Mouse (Mus musculus) embryonic facial prominence, embryonic 11.5 days (tissue): Measurements from ENCODE around the gene Igfbp4. TPM values are rescaled to one million over a fixed set of nuclear protein-coding genes. Genes with fewer than 3 reads are reported as not detected.

Experiments used
- ATAC-seq: fragments of 200-750 bp; cut with Nextera tagmentation; replicated peaks from 2 replicates; pipeline ENCODE4 v1.8.0; 2017; ENCODE audit warnings: low read depth; ENCODE audit not compliant: insufficient number of reproducible peaks, low FRiP score, low TSS enrichment
- DNase-seq: peaks from one replicate; pipeline ENCODE4 v3.0.0-alpha.2; 2015; ENCODE audit warnings: low spot score
- H3K27ac ChIP-seq: fragments of 300-500 bp; sonication (generic); replicated peaks from 2 replicates; pipeline ENCODE4 v1.5.1; 2014; ENCODE audit warnings: mild to moderate bottlenecking, low read depth, low read length, control low read depth
- H3K27me3 ChIP-seq: fragments of 300-500 bp; sonication (generic); 2 replicates; pipeline ENCODE4 v1.6.1; 2014; ENCODE audit warnings: mild to moderate bottlenecking, low read length, moderate library complexity, mixed read lengths; ENCODE audit not compliant: control insufficient read depth, insufficient read depth
- H3K36me3 ChIP-seq: fragments of 300-500 bp; sonication (generic); replicated peaks from 2 replicates; pipeline ENCODE4 v1.6.1; 2014; ENCODE audit warnings: low read depth, mild to moderate bottlenecking, low read length, moderate library complexity, mixed read lengths; ENCODE audit not compliant: control insufficient read depth, insufficient read depth
- H3K4me1 ChIP-seq: fragments of 300-500 bp; sonication (generic); 2 replicates; pipeline ENCODE4 v1.6.1; 2014; ENCODE audit warnings: low read length, mixed read lengths; ENCODE audit not compliant: control insufficient read depth, insufficient read depth
- H3K4me2 ChIP-seq: fragments of 300-500 bp; sonication (generic); 2 replicates; pipeline ENCODE4 v1.6.1; 2014; ENCODE audit warnings: low read depth, mild to moderate bottlenecking, control low read depth, low read length, moderate library complexity
- H3K4me3 ChIP-seq: fragments of 300-500 bp; sonication (generic); 2 replicates; pipeline ENCODE4 v1.5.1; 2014; ENCODE audit warnings: low read depth, low read length, control low read depth
- H3K9ac ChIP-seq: fragments of 300-500 bp; sonication (generic); replicated peaks from 2 replicates; pipeline ENCODE4 v1.6.1; 2014; ENCODE audit warnings: mild to moderate bottlenecking, control low read depth, low read length
- H3K9me3 ChIP-seq: fragments of 300-500 bp; sonication (generic); replicated peaks from 2 replicates; pipeline ENCODE4 v1.6.1; 2016; ENCODE audit warnings: mild to moderate bottlenecking, low read length, inconsistent platforms, mixed read lengths; ENCODE audit not compliant: control insufficient read depth
- WGBS: fragments of 180-500 bp; shearing (Covaris S2); extraction: QIAGEN DNeasy Blood & Tissue Kit; methylation state at CpG from one replicate; pipeline ENCODE4 v1.1.7; 2014; 5-methylcytosine and 5-hydroxymethylcytosine counted together
- polyA plus RNA-seq: library from polyadenylated mRNA; unstranded; fragments of >200 nt; fragmentation: Nextera tagmentation; extraction: Ambion mirVana; gene quantifications from 2 replicates; pipeline ENCODE4 v1.2.1, GENCODE M21; 2014

The Igfbp4 gene
- polyA plus RNA-seq, 1 experiment from 2014 or later = 477 TPM

DNA sequence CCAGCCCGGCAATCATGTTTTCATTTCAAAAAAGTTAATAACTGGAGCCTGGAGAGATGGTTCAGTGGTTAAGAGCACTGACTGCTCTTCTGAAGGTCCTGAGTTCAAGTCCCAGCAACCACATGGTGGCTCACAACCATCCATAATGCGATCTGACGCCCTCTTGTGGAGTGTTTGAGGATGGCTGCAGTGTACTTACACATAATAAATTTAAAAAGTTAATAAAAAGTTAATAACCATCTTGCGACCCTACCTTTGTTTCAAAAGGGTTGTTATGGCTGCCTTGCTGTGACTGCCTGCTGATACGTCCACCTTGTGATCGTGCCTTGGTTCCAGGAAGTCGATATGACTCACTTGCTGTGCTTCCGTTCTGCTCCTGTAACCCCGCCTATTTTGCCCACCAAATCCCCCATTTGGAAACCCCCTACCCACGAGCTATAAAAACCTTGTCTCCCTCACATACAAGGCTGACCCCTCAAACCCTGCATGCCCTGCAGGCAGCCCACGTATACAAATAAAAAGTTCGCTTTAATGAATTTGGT is 14.1 kb upstream of the Igfbp4 start:
- Histone ChIP-seq H3K9me3 (no peaks in the 10 kb centered on the region), H3K27me3 (no peaks in the 10 kb centered on the region), H3K36me3 (peaks cover under 1% of the 10 kb centered on the region; the same call in 1 of the 2 replicates), H3K4me2 (no peak overlapping the region), H3K4me3 (no peak overlapping the region), H3K27ac (no peak overlapping the region), H3K9ac (no peak overlapping the region), H3K4me1 (no peaks in the 10 kb centered on the region; the same call in 1 of the 2 replicates)
- 85% methylated on average over 12 of the region's 12 CpGs for WGBS
- DNase-seq (no peak), ATAC-seq (no peak)

GRCm38 (mm10) chr11:99035350-99035749 is 5.7 kb upstream of the Igfbp4 start:
- Histone ChIP-seq H3K27ac (no peak overlapping the region), H3K4me1 (no peaks in the 10 kb centered on the region)
- ATAC-seq = no peak

DNA sequence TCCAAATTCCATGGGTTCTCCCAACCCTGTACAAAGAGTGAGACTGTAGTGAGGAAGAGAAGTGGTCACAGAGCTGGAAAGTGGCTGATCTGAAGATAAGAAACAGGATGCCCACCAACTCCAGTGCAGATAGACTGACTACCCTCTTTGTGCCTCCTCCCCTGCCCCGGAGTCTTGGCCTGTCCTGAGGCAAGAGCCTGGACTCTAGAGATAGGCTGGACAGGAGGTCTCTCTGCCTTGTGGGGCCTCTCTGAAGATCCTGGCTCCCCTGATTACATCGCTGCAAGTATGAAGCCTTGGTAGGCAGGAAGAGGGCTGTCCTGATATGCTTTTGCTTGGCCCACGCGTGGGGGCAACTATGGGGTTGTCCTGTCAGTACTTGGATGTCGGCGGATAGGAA is 4.8 kb upstream of the Igfbp4 start:
- Histone ChIP-seq H3K27me3 (no peaks in the 10 kb centered on the region), H3K27ac (no peak overlapping the region), H3K4me2 (no peak overlapping the region), H3K4me3 (no peak overlapping the region), H3K36me3 (no peaks in the 10 kb centered on the region), H3K9me3 (no peaks in the 10 kb centered on the region), H3K4me1 (no peaks in the 10 kb centered on the region), H3K9ac (no peak overlapping the region)
- 64% methylated on average over 6 of the region's 6 CpGs for WGBS
- ATAC-seq = no peak
- no peak for DNase-seq

More at GRCm38 (mm10) chr11:99035350-99035749, 5.7 kb upstream of the Igfbp4 start:
- Histone ChIP-seq H3K4me3 (no peak overlapping the region), H3K9ac (no peak overlapping the region), H3K36me3 (no peaks in the 10 kb centered on the region), H3K9me3 (no peaks in the 10 kb centered on the region), H3K27me3 (no peaks in the 10 kb centered on the region), H3K4me2 (no peak overlapping the region)
- WGBS = 70% methylated on average over 4 of the region's 4 CpGs
- peak; percentile 43 for DNase-seq

DNA sequence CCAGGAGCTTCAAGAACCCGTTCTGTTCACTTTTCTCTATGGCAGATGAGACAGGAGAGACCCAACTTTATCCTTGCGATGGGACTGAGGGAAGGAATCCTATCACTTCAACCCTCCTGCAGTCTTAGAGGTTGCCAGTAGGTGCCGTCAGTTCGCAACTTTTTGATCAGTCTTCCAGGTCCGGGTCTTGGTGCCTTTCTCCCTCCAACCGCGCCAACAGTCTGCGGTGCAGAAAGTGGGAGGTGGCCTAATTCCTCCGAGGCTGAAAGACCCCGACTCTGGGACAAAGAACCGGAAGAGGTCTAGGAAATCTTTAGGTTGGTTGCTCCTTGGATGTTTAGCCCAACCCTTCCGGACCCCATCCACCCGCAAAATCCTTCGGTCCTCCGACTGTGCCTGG is 1.3 kb upstream of the Igfbp4 start:
- Histone ChIP-seq H3K9me3 (no peaks in the 10 kb centered on the region), H3K27me3 (no peaks in the 10 kb centered on the region), H3K36me3 (no peaks in the 10 kb centered on the region), H3K4me1 (no peaks in the 10 kb centered on the region; the same call in 1 of the 2 replicates), H3K9ac (peak overlapping the region; percentile 96), H3K27ac (peak overlapping the region; percentile 97), H3K4me3 (peak overlapping the region; percentile 91), H3K4me2 (peak overlapping the region; percentile 95)
- ATAC-seq = peak; percentile 77
- DNase-seq = peak; percentile 95
- WGBS = under 1% methylated on average over 15 of the region's 15 CpGs

DNA sequence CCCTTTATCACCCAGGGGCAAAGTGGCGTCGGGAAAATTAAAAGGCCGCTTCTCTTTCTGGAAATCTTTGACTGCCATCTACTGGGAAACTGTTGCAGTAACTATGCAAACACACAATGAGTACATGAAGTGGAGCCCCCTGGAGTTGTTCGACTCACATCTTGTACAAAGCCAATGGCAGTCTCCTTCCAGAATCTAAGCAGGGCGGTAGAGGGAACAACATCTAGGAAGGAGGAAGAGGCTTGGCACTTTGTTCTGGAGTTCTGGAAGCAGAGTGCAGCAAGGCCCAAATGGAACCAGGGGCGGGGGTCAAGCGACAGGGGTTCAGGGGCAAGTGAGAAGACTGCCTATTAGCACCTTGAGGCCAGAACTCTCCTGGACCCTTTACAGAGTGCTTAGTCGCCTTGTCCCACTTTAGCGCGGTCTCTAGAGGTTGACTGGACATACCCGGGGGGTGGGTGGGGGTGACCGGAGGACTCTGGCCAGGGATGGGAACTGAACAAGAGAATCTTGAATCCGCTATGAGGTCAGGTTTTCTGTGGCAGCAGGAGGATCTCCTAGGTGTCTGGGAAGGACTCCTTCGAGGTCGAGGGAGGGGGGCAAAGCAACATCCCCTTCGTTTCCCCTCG is 584 bp upstream of the Igfbp4 start:
- Histone ChIP-seq H3K9ac (peak overlapping the region; percentile 96), H3K4me3 (peak overlapping the region; percentile 91), H3K9me3 (no peaks in the 10 kb centered on the region), H3K27ac (peak overlapping the region; percentile 97), H3K4me1 (peaks cover 3% of the 10 kb centered on the region), H3K36me3 (no peaks in the 10 kb centered on the region), H3K4me2 (peak overlapping the region; percentile 95), H3K27me3 (no peaks in the 10 kb centered on the region)
- WGBS = under 1% methylated on average over 16 of the region's 17 CpGs
- DNase-seq (peak; percentile 83), ATAC-seq (peak; percentile 11; the same call in 1 of the 2 replicates)

DNA sequence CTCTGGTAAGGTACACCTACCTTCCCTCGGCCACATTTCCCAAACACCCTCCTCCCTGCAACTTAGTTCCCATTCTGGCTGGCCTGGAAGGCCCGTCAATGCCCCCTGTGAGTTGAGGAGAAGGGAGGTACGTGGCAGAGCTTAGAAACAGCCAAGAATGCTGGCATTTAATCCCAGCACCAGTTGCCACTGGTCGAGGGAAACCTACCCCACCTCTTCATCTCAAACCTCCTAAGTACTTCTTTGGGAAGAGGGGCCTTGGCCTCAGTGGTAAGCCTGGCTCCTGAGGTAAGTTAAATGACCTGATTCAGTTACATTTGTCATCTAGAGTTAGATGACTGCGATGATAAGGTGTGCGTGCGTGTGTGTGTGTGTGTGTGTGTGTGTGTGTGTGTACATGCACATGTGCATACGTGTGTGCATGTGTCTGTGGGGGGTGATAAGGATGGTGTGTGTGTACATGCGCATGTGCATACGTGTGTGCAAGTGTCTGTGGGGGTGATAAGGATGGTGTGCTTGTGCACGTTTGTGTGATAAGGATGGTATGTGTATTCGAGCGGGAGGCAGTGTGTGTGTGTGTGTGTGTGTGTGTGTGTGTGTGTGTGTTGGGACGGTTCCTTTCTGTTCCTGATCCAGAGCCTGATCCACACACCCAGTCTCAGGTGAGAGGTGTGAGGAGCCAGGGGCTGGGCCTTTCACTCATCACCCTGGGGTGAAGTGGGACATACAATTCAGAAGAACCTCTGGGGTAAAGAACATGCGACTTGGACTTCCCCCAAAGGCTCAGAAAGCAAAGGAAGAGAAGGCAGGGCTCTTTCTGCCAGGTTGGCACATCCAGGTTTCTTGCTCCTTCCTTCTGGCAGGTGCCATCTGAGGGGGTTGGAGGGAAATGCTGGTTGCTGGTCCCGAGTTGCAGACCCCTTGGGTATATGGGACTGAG is 1.1 kb downstream of the Igfbp4 start:
- Histone ChIP-seq H3K4me3 (peak overlapping the region; percentile 91), H3K9me3 (no peaks in the 10 kb centered on the region), H3K36me3 (no peaks in the 10 kb centered on the region), H3K9ac (peak overlapping the region; percentile 96), H3K27me3 (no peaks in the 10 kb centered on the region), H3K27ac (peak overlapping the region; percentile 97), H3K4me2 (peak overlapping the region; percentile 95), H3K4me1 (peaks cover 8% of the 10 kb centered on the region)
- ATAC-seq = no peak
- DNase-seq = no peak
- WGBS = 36% methylated on average over 16 of the region's 16 CpGs

DNA sequence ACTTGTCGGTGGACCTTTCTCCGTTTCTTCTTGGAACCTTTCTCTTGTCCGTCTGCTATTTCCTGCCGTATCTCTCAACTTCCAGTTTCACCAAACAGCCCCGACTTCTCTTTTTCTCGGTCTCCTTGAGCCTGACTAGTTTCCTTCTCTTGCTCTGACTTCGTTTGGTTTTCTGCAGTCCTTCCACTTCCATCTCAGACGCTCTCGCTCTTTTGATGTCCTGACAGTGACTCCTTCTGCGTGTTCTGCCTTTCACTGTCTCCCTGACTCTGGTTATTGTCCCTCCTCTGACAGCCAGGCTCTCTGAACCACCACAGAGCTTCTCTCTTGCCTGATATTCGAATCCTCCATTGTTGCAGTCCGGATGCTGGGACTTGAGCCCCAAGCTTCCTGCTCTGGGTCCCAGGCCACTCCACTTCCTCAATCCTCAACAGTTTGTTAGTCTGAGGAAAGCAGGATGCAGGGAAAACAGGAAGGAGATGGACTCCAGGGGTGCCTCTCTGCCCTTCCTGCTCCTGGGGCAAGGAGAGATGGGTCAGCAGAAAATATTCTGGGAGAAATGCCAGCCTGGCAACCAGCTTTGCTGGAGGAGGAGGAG is 1.9 kb downstream of the Igfbp4 start:
- H3K36me3 ChIP-seq = 0 out of 2 replicates have a peak, but pooled peaks cover under 1% of the 10 kb centered on the region
- ATAC-seq (no peak), DNase-seq (peak; percentile 39)
- H3K4me2 ChIP-seq = peak overlapping the region; percentile 95
- whole genome bisulfite sequencing = 30% methylated on average over 12 of the region's 12 CpGs
- peak overlapping the region; percentile 97 for H3K27ac ChIP-seq
- H3K4me1 ChIP-seq = peaks cover 8% of the 10 kb centered on the region
- peak overlapping the region; percentile 96 for H3K9ac ChIP-seq
- no peaks in the 10 kb centered on the region for H3K27me3 ChIP-seq
- no peaks in the 10 kb centered on the region for H3K9me3 ChIP-seq
- peak overlapping the region; percentile 91 for H3K4me3 ChIP-seq
